Mouse (Mus musculus): Measurements from ENCODE around the gene Uba2.

- TF ChIP-seq CTCF (IDR thresholded peaks at IDR 0.05; ENCODE audit: low read depth, low read length) = no peak
- TF ChIP-seq GATA2 (IDR thresholded peaks at IDR 0.05; ENCODE audit: borderline replicate concordance, low read depth, low read length) = no peak
- no peak for TF ChIP-seq POLR2AphosphoS5 (IDR thresholded peaks at IDR 0.05; ENCODE audit: insufficient replicate concordance, low read depth, low read length)
- no peak for TF ChIP-seq GATA1 (IDR thresholded peaks at IDR 0.05; ENCODE audit: borderline replicate concordance, low read length)
- TF ChIP-seq TAL1 (conservative IDR thresholded peaks at IDR 0.05; ENCODE audit: low read depth, low read length) = no peak
Measured at GRCm38 (mm10) chr7:34214644-34215043, 45.2 kb upstream of the Uba2 start.

Data from G1E (cell line).